Mouse (Mus musculus) myocyte (in vitro differentiated cells): Measurements from ENCODE around the gene Zmynd15. TPM values are rescaled to one million over a fixed set of nuclear protein-coding genes. Genes with fewer than 3 reads are reported as not detected.
"Not testable (repeated sequence)": the region's sequence is repeated elsewhere in the genome, so short reads cannot be mapped to it uniquely, and the experiment has no call there.

Source experiments
- H3K27me3 ChIP-seq: one replicate; pipeline ENCODE4 v1.6.1; 2011; ENCODE audit not compliant: control insufficient read depth, insufficient read depth, insufficient read length
- H3K36me3 ChIP-seq: one replicate; pipeline ENCODE4 v1.6.1; 2011; ENCODE audit not compliant: control insufficient read depth, insufficient read depth
- H3K4me2 ChIP-seq: one replicate; pipeline ENCODE4 v1.6.1; 2011; ENCODE audit warnings: low read depth, control low read depth
- H3K4me3 ChIP-seq: one replicate; pipeline ENCODE4 v1.5.1; 2011; ENCODE audit warnings: mild to moderate bottlenecking, control low read depth, moderate library complexity
- H3K79me2 ChIP-seq: one replicate; pipeline ENCODE4 v1.6.1; 2011; ENCODE audit not compliant: control insufficient read depth, insufficient read depth
- H3ac ChIP-seq: one replicate; pipeline ENCODE4 v1.6.1; 2011; ENCODE audit not compliant: control insufficient read depth, insufficient read length
- CEBPB ChIP-seq: IDR thresholded peaks from 2 replicates; pipeline ENCODE4 v1.6.1; 2011; ENCODE audit warnings: mild to moderate bottlenecking, moderate library complexity; ENCODE audit not compliant: poor library complexity, insufficient read depth, severe bottlenecking
- E2F4 ChIP-seq: IDR thresholded peaks from one replicate; pipeline ENCODE4 v1.6.1; 2011; ENCODE audit warnings: mild to moderate bottlenecking, control low read depth, moderate library complexity; ENCODE audit not compliant: insufficient read depth
- MAX ChIP-seq: IDR thresholded peaks from one replicate; pipeline ENCODE4 v1.6.1; 2011; ENCODE audit warnings: low read depth, mild to moderate bottlenecking, control low read depth
- MYOD1 ChIP-seq, 3 experiments: IDR thresholded peaks; one replicate each; pipeline ENCODE4 v1.6.1; 2011; ENCODE audit warnings: control low read depth in 2 of 3, low read depth in 2 of 3, mild to moderate bottlenecking in 2 of 3, moderate library complexity in 1 of 3; ENCODE audit not compliant: insufficient read length in 2 of 3, control insufficient read depth in 1 of 3
- MYOG ChIP-seq, 3 experiments: IDR thresholded peaks; one replicate each; pipeline ENCODE4 v1.6.1; 2011; ENCODE audit warnings: control low read depth in 2 of 3, low read depth in 2 of 3, mild to moderate bottlenecking in 2 of 3; ENCODE audit not compliant: insufficient read length in 2 of 3, control insufficient read depth in 1 of 3, insufficient read depth in 1 of 3
- POLR2A ChIP-seq: IDR thresholded peaks from one replicate; pipeline ENCODE4 v1.6.1; 2011; ENCODE audit warnings: low read depth, mild to moderate bottlenecking, control low read depth, moderate library complexity; ENCODE audit not compliant: insufficient read length
- POLR2AphosphoS2 ChIP-seq: IDR thresholded peaks from one replicate; pipeline ENCODE4 v1.6.1; 2011; ENCODE audit warnings: low read depth, control low read depth; ENCODE audit not compliant: insufficient read length
- REST ChIP-seq: IDR thresholded peaks from one replicate; pipeline ENCODE4 v1.6.1; 2011; ENCODE audit warnings: mild to moderate bottlenecking, control low read depth, moderate library complexity; ENCODE audit not compliant: insufficient read depth, insufficient read length
- SRF ChIP-seq: IDR thresholded peaks from one replicate; pipeline ENCODE4 v1.6.1; 2011; ENCODE audit warnings: low read depth; ENCODE audit not compliant: control insufficient read depth, insufficient read length
- TCF12 ChIP-seq: IDR thresholded peaks from one replicate; pipeline ENCODE4 v1.6.1; 2011; ENCODE audit warnings: mild to moderate bottlenecking, control low read depth; ENCODE audit not compliant: poor library complexity, insufficient read depth, severe bottlenecking
- TCF3 ChIP-seq: IDR thresholded peaks from one replicate; pipeline ENCODE4 v1.6.1; 2011; ENCODE audit warnings: low read depth, control low read depth; ENCODE audit not compliant: insufficient read length
- USF1 ChIP-seq: IDR thresholded peaks from one replicate; pipeline ENCODE4 v1.6.1; 2011; ENCODE audit warnings: low read depth, mild to moderate bottlenecking, control low read depth, moderate library complexity
- polyA plus RNA-seq: library from polyadenylated mRNA; unstranded; fragments of >200 nt; fragmentation: generic; extraction: Trizol; gene quantifications from one replicate; pipeline ENCODE4 v1.2.1, GENCODE M21; 2012; ENCODE audit warnings: missing spikeins

The Zmynd15 gene
- polyA plus RNA-seq, 1 experiment: not detected

GRCm38 (mm10) chr11:70418199-70418598 lies 41.0 kb upstream of the Zmynd15 start:
- no peaks in the 10 kb centered on the region for H3K27me3 ChIP-seq
- H3K36me3 ChIP-seq: no peaks in the 10 kb centered on the region
- H3ac ChIP-seq: no peak overlapping the region
- no peak for TF ChIP-seq TCF12
- no peak for TF ChIP-seq E2F4
- TF ChIP-seq MAX: no peak
- no peak overlapping the region for H3K4me2 ChIP-seq
- H3K79me2 ChIP-seq: no peaks in the 10 kb centered on the region
- no peak overlapping the region for H3K4me3 ChIP-seq

GRCm38 (mm10) chr11:70419486-70419885 lies 39.7 kb upstream of the Zmynd15 start:
- Histone ChIP-seq H3K4me3 (no peak overlapping the region), H3ac (no peak overlapping the region), H3K79me2 (no peaks in the 10 kb centered on the region), H3K4me2 (no peak overlapping the region), H3K36me3 (no peaks in the 10 kb centered on the region), H3K27me3 (no peaks in the 10 kb centered on the region)
- TF ChIP-seq TCF12 (no peak), E2F4 (no peak), MYOD1 (IDR thresholded peaks at IDR 0.05; ENCODE audit: control insufficient read depth in 1 of 3, insufficient read length in 2 of 3, low read depth in 2 of 3) (no peak), REST (no peak)

GRCm38 (mm10) chr11:70426598-70426997 lies 32.6 kb upstream of the Zmynd15 start:
- H3K36me3 ChIP-seq, H3K27me3 ChIP-seq, H3K4me2 ChIP-seq, H3K79me2 ChIP-seq, H3ac ChIP-seq, H3K4me3 ChIP-seq: not testable (repeated sequence)

GRCm38 (mm10) chr11:70431574-70431973 lies 27.7 kb upstream of the Zmynd15 start:
- Histone ChIP-seq H3ac (peak overlapping the region; percentile 54), H3K79me2 (peaks cover 13% of the 10 kb centered on the region), H3K4me2 (peak overlapping the region; percentile 78), H3K36me3 (no peaks in the 10 kb centered on the region), H3K4me3 (peak overlapping the region; percentile 45), H3K27me3 (no peaks in the 10 kb centered on the region)
- no peak for TF ChIP-seq CEBPB
- TF ChIP-seq MYOD1 (IDR thresholded peaks at IDR 0.05; ENCODE audit: control insufficient read depth in 1 of 3, insufficient read length in 2 of 3, low read depth in 2 of 3): no peak
- no peak for TF ChIP-seq MYOG (IDR thresholded peaks at IDR 0.05; ENCODE audit: control insufficient read depth in 1 of 3, insufficient read depth in 1 of 3, insufficient read length in 2 of 3, low read depth in 2 of 3)
- no peak for TF ChIP-seq POLR2AphosphoS2

GRCm38 (mm10) chr11:70432048-70432894 lies 27.0 kb upstream of the Zmynd15 start, which contains the start of gene Arrb2:
Arrb2 (plus strand) TSS chr11:70432635.
- Histone ChIP-seq H3K36me3 (no peaks in the 10 kb centered on the region), H3K4me2 (peak within 1 kb of the TSS; percentile 78), H3ac (peak within 1 kb of the TSS; percentile 54), H3K79me2 (peaks cover 13% of the 10 kb centered on the region), H3K27me3 (no peaks in the 10 kb centered on the region), H3K4me3 (peak within 1 kb of the TSS; percentile 45)
- TF ChIP-seq USF1 (peak; percentile 32), MYOD1 (IDR thresholded peaks at IDR 0.05; ENCODE audit: control insufficient read depth in 1 of 3, insufficient read length in 2 of 3, low read depth in 2 of 3) (peak in 2 of 3 experiments; percentile 39 to 75), SRF (peak; percentile 30), CEBPB (no peak), POLR2A (peak; percentile 86), E2F4 (peak; percentile 14), POLR2AphosphoS2 (peak; percentile 87), REST (peak; percentile 5), TCF3 (no peak), TCF12 (no peak), MYOG (IDR thresholded peaks at IDR 0.05; ENCODE audit: control insufficient read depth in 1 of 3, insufficient read depth in 1 of 3, insufficient read length in 2 of 3, low read depth in 2 of 3) (peak in 2 of 3 experiments; percentile 57 to 76), MAX (no peak)
